Mouse (Mus musculus): Measurements from ENCODE around the gene AW549877.

DNA sequence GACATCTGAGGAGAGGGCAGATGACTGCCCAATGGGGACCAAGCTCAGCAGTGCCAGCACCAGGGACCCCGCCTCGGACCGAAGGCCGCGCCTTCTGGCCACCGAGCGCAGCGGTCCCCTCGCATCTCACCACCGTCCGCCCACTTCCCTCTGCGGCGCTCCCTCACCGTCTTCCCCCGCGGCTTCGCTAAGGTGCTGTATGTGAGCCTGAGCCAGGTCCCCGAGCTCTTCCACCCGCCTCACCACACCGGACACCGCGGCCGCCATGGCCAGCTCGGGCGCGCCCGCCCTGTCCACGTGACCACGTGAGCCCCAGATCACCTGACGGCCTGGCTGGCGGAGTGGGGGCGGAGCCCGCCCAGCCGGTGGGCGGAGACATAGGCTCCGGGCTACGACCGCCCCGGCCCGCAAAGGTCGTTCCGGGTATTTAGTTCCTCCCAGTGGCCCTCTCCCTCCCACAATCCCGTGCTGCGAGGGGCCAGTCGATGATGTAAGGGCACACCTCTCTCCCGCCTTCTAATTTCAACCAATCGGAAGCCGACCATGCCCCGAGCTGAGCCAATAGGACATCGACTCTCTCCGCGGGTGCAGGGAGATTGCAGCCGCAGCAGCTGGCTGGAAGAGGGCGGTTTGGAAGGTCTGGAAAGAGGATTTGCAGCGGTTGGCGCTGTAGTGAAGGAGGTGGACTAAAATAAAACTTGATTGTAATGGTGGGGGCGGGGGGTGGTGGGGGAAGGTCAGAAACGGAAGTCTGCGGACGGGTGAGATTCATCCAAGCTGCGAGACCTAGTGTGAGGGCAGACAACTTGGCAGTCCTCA lies at the start of gene AW549877:
- TF ChIP-seq EP300 (IDR thresholded peaks at IDR 0.05; ENCODE audit: low read depth) = peak; percentile 37; the same call in 1 of the 2 replicates
- TF ChIP-seq CTCF (IDR thresholded peaks at IDR 0.05; ENCODE audit: low read depth) = no peak

Measured in liver, embryonic 14.5 days (tissue).